ENCODE assay signal across 10 mouse cellular contexts in genomic region chr4:116174466-116175116, GRCm38 (mm10). TPM values are rescaled to one million over a fixed set of nuclear protein-coding genes. Genes with fewer than 3 reads are reported as not detected.
DNase-seq lines count a peak whose midpoint lies in the region; TF ChIP-seq lines count a peak whose summit lies in the region.
"Had no signal": no experiment of that assay in that cellular context is flagged by ENCODE, and none has a peak within 500 bp of the region (broad histone marks: within the 10 kb centered on the region; RNA-seq: fewer than 3 reads in every experiment).

No protein-coding gene starts in this region.

- DNase-seq in gastrocnemius, adult 2 months: no peak
- no peak for DNase-seq in gastrocnemius, adult 18-20 months (ENCODE audit: low spot score)
- DNase-seq in MN1 (ENCODE audit: low spot score): peak; percentile 66
- no peak for DNase-seq in limb, embryonic 10.5 days (ENCODE audit: low spot score)
- DNase-seq in frontal cortex, postnatal 36 days (ENCODE audit: low spot score in 2 of 2): no peak
- no peak for DNase-seq in gastrocnemius, adult 8-10 months (ENCODE audit: low spot score in 2 of 2)
- DNase-seq in thymus, postnatal 0 days (ENCODE audit: low spot score): no peak

- no peak for TF ChIP-seq POLR2A in cortical plate, adult 2 months (IDR thresholded peaks at IDR 0.05; ENCODE audit: extremely low read depth, insufficient read depth, low read length)

- no peaks in the 10 kb centered on the region for H3K36me3 ChIP-seq in limb, embryonic 10.5 days
- H3K36me3 ChIP-seq: embryonic facial prominence, embryonic 10.5 days had no signal

- TF ChIP-seq CTCF in gastrocnemius, adult 2 months (IDR thresholded peaks at IDR 0.05): no peak
- TF ChIP-seq CTCF in cortical plate, adult 2 months (IDR thresholded peaks at IDR 0.05; ENCODE audit: extremely low read depth, insufficient read depth, low read length): no peak

- peak overlapping the region; percentile 87 for H3K27ac ChIP-seq in gastrocnemius, adult 2 months
- H3K27ac ChIP-seq in cortical plate, adult 2 months (ENCODE audit: insufficient read depth, low read length): 0 out of 2 replicates have a peak overlapping the region, but pooled peaks have one; percentile 73
- H3K27ac ChIP-seq in limb, embryonic 10.5 days: peak overlapping the region; percentile 17; the same call in 1 of the 2 replicates
- H3K27ac ChIP-seq: embryonic facial prominence, embryonic 10.5 days had no signal

- intact Hi-C loops in gastrocnemius, adult 2 months (cut with DNase I): no loop called here

- 44% methylated on average over 6 of the region's 6 CpGs for WGBS in limb, embryonic 10.5 days

- no peaks in the 10 kb centered on the region for H3K9me3 ChIP-seq in limb, embryonic 10.5 days (replicated peaks)
- H3K9me3 ChIP-seq: embryonic facial prominence, embryonic 10.5 days had no signal

- peaks cover 7% of the 10 kb centered on the region for H3K4me1 ChIP-seq in cortical plate, adult 2 months (ENCODE audit: control insufficient read depth, insufficient read depth, low read length)
- peaks cover 32% of the 10 kb centered on the region for H3K4me1 ChIP-seq in limb, embryonic 10.5 days

- no peaks in the 10 kb centered on the region for H3K27me3 ChIP-seq in limb, embryonic 10.5 days (ENCODE audit: low read depth, poor library complexity, severe bottlenecking)

- no peak overlapping the region for H3K4me3 ChIP-seq in gastrocnemius, adult 2 months
- no peak overlapping the region for H3K4me3 ChIP-seq in cortical plate, adult 2 months (ENCODE audit: insufficient read depth, low read length)
- H3K4me3 ChIP-seq in limb, embryonic 10.5 days: no peak overlapping the region
- H3K4me3 ChIP-seq: embryonic facial prominence, embryonic 10.5 days had no signal

RNA-seq across cellular contexts. Expression of gene Gm49337, which starts 1.4 kb away (rescaled TPM):
- total RNA-seq in gastrocnemius, adult 2 months (2021): under 1 TPM in 1 of 2 experiments, not detected in 1; 0.47 TPM
- under 1 TPM; 0.50 to 0.62 TPM for total RNA-seq in gastrocnemius, adult 18-20 months (2021)
- polyA plus RNA-seq in cortical plate, adult 2 months (2012; rRNA removed): not detected in 2 replicates
- polyA plus RNA-seq in limb, embryonic 10.5 days (2016; fragmentation: Nextera tagmentation; extraction: Ambion mirVana): not detected in 2 replicates
- total RNA-seq in gastrocnemius, adult 8-10 months (2022): 1 to 10 TPM in 1 of 4 experiments, under 1 TPM in 1, not detected in 2; 0.32 to 1.4 TPM
- polyA plus RNA-seq in thymus, postnatal 0 days (2015; fragmentation: Nextera tagmentation; extraction: Ambion mirVana): not detected in 2 replicates
- total RNA-seq: left cerebral cortex, postnatal 25 days had no signal
- polyA plus RNA-seq: embryonic facial prominence, embryonic 10.5 days had no signal

RNA-seq across cellular contexts. Expression of gene 1700042G07Rik, which starts 1.4 kb away (rescaled TPM):
- total RNA-seq in gastrocnemius, adult 2 months (2021): not detected
- not detected for total RNA-seq in gastrocnemius, adult 18-20 months (2021)
- polyA plus RNA-seq in cortical plate, adult 2 months (2012; rRNA removed): not detected in 2 replicates
- not detected in 2 replicates for polyA plus RNA-seq in limb, embryonic 10.5 days (2016; fragmentation: Nextera tagmentation; extraction: Ambion mirVana)
- total RNA-seq in gastrocnemius, adult 8-10 months (2022): not detected
- not detected in 2 replicates for polyA plus RNA-seq in thymus, postnatal 0 days (2015; fragmentation: Nextera tagmentation; extraction: Ambion mirVana)
- total RNA-seq: left cerebral cortex, postnatal 25 days had no signal
- polyA plus RNA-seq: embryonic facial prominence, embryonic 10.5 days had no signal

RNA-seq across cellular contexts. Expression of gene Tspan1, which starts 7.2 kb away (rescaled TPM):
- total RNA-seq in gastrocnemius, adult 2 months (2021): under 1 TPM in 1 of 2 experiments, not detected in 1; 0.17 TPM
- not detected for total RNA-seq in gastrocnemius, adult 18-20 months (2021)
- 0.26 and 0.27 TPM in 2 replicates for polyA plus RNA-seq in cortical plate, adult 2 months (2012; rRNA removed)
- polyA plus RNA-seq in limb, embryonic 10.5 days (2016; fragmentation: Nextera tagmentation; extraction: Ambion mirVana): not detected in 2 replicates
- not detected for total RNA-seq in gastrocnemius, adult 8-10 months (2022)
- polyA plus RNA-seq in thymus, postnatal 0 days (2015; fragmentation: Nextera tagmentation; extraction: Ambion mirVana): 3.2 and 4.1 TPM in 2 replicates

RNA-seq across cellular contexts. Expression of gene Lurap1, which starts 23.5 kb away (rescaled TPM):
- 1 to 10 TPM; 4.9 to 6.9 TPM for total RNA-seq in gastrocnemius, adult 2 months (2021)
- 1 to 10 TPM; 5.6 to 5.8 TPM for total RNA-seq in gastrocnemius, adult 18-20 months (2021)
- 14.2 TPM in 2 replicates for polyA plus RNA-seq in cortical plate, adult 2 months (2012; rRNA removed)
- polyA plus RNA-seq in limb, embryonic 10.5 days (2016; fragmentation: Nextera tagmentation; extraction: Ambion mirVana): 1.6 and 2.2 TPM in 2 replicates
- total RNA-seq in gastrocnemius, adult 8-10 months (2022): 1 to 10 TPM; 4.4 to 7.7 (median 6.9) TPM
- 0.87 and 1.1 TPM in 2 replicates for polyA plus RNA-seq in thymus, postnatal 0 days (2015; fragmentation: Nextera tagmentation; extraction: Ambion mirVana)

RNA-seq across cellular contexts. Expression of gene Pik3r3, which starts 46.8 kb away (rescaled TPM):
- total RNA-seq in gastrocnemius, adult 2 months (2021): 1 to 10 TPM; 5.6 to 7.3 TPM
- 1 to 10 TPM; 5.2 to 6.3 TPM for total RNA-seq in gastrocnemius, adult 18-20 months (2021)
- polyA plus RNA-seq in cortical plate, adult 2 months (2012; rRNA removed): 34.6 and 35.3 TPM in 2 replicates
- 26.6 and 45.2 TPM in 2 replicates for polyA plus RNA-seq in limb, embryonic 10.5 days (2016; fragmentation: Nextera tagmentation; extraction: Ambion mirVana)
- total RNA-seq in gastrocnemius, adult 8-10 months (2022): 1 to 10 TPM; 3.7 to 8.2 (median 5.5) TPM
- 4.2 and 4.7 TPM in 2 replicates for polyA plus RNA-seq in thymus, postnatal 0 days (2015; fragmentation: Nextera tagmentation; extraction: Ambion mirVana)

Comparison
In these comparisons a context has a peak if more than half of its experiments do, and no peak if none do; other contexts are left out.
1. H3K27ac ChIP-seq: peak in every context shown above with its lines; median percentile 87 in gastrocnemius, adult 2 months; 73 in cortical plate, adult 2 months; 17 in limb, embryonic 10.5 days.